Mouse (Mus musculus): ENCODE measurements at regions not wholly inside any gene's neighbourhood (a gene's known extent, or its start where the extent isn't known, plus 50 kb on each side); places are given as distances from the start of the nearest gene placed in this dataset.

GRCm38 (mm10) chrX:167033091-167033490 lies 176.0 kb downstream of the Tmsb4x start:
- TF ChIP-seq CTCF (IDR thresholded peaks at IDR 0.05; ENCODE audit: low read depth, low read length), result no peak
- no peak for TF ChIP-seq POLR2A (IDR thresholded peaks at IDR 0.05; ENCODE audit: insufficient read depth, low read length)
- no peak for TF ChIP-seq EP300 (IDR thresholded peaks at IDR 0.05; ENCODE audit: insufficient read depth, low read depth, low read length)
